Mouse (Mus musculus): ENCODE results near the gene Surf2. TPM values are rescaled to one million over a fixed set of nuclear protein-coding genes. Genes with fewer than 3 reads are reported as not detected.

The Surf2 gene
- polyA plus RNA-seq, 1 experiment from 2014 or later = 58.6 TPM

DNA sequence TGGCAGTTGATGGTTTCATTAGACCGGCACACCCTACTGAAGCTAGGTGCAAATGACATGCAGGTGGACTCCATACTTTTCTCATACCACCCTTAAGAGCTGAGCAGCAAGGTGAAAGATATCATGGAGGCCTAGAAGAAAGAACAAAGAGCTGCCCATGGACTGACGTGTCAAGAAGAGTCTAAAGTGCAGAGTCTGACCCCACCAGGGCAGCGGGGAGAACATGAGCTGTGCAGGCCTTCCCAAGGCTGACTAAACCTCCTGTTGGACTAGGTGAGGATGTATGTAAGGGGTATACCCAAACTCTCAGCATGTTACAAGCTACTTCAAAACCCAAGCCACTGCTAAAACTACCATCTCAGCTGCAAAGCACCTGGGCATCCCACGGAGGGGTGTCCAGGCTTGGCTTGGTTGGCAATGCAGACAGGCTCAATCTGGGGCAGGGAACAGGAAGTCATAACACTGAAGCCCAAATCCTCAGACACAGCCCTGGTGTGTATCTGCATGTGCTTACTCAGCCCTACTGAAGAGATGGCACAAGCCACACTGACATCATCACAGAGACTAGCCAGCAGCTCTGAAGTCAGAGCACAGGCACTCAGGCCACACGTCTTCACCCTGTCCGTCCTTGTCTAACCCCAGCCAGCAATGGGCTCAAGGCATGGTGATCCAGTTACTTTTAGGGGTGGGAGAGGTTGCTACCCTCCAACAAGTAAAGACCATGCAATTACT lies 11.7 kb downstream of the Surf2 start:
- Histone ChIP-seq H3K4me1 (ENCODE audit: control insufficient read depth, insufficient read depth, low read length) (peaks cover 25% of the 10 kb centered on the region), H3K4me3 (ENCODE audit: low read depth, low read length) (no peak overlapping the region), H3K9me3 (replicated peaks; ENCODE audit: control insufficient read depth, low read length, poor library complexity, severe bottlenecking) (no peaks in the 10 kb centered on the region), H3K9ac (ENCODE audit: low read depth, low read length) (no peak overlapping the region), H3K27ac (ENCODE audit: low read length) (no peak overlapping the region), H3K27me3 (ENCODE audit: control insufficient read depth, insufficient read depth, low read depth, low read length) (no peaks in the 10 kb centered on the region), H3K36me3 (ENCODE audit: control insufficient read depth, insufficient read depth, low read length) (peaks cover 33% of the 10 kb centered on the region), H3K4me2 (ENCODE audit: low read length) (no peak overlapping the region)
- 96% methylated on average over 6 of the region's 6 CpGs for WGBS
- no peak for ATAC-seq

DNA sequence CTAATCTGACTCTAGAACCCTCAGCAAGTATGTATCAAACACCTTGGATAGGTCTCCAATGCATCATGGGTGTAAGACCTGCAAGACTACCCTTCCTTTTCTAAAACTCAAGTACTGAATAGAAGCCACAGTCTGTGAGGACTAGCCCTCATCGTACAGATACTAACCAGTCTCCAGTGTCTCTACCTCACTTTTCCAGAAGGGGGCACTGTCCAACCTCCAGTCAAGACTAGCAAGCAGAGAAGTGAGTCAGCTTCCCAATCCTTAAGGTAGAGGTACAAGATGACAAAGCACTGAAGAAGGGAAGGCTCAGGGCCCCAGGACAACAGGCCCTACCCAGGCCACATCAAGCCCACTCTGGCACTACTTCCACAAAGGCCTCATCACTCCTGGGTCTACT lies 14.2 kb downstream of the Surf2 start:
- 13% methylated on average over 1 of the region's 1 CpGs for WGBS
- no peak overlapping the region for H3K9ac ChIP-seq (ENCODE audit: low read depth, low read length)
- no peaks in the 10 kb centered on the region for H3K9me3 ChIP-seq (replicated peaks; ENCODE audit: control insufficient read depth, low read length, poor library complexity, severe bottlenecking)

GRCm38 (mm10) chr2:26932473-26933303 lies 16.5 kb downstream of the Surf2 start:
- Histone ChIP-seq H3K9ac (ENCODE audit: low read depth, low read length) (peak overlapping the region; percentile 99), H3K9me3 (replicated peaks; ENCODE audit: control insufficient read depth, low read length, poor library complexity, severe bottlenecking) (no peaks in the 10 kb centered on the region), H3K4me2 (ENCODE audit: low read length) (peak overlapping the region; percentile 80), H3K4me1 (ENCODE audit: control insufficient read depth, insufficient read depth, low read length) (peaks cover 25% of the 10 kb centered on the region), H3K36me3 (ENCODE audit: control insufficient read depth, insufficient read depth, low read length) (peaks cover 10% of the 10 kb centered on the region; the same call in 1 of the 2 replicates), H3K4me3 (ENCODE audit: low read depth, low read length) (peak overlapping the region; percentile 96), H3K27ac (ENCODE audit: low read length) (peak overlapping the region; percentile 80), H3K27me3 (ENCODE audit: control insufficient read depth, insufficient read depth, low read depth, low read length) (no peaks in the 10 kb centered on the region)
- peak; percentile 24; the same call in 1 of the 2 replicates for ATAC-seq
- WGBS = 3% methylated on average over 37 of the region's 49 CpGs

More for the DNA sequence above, 14.2 kb downstream of the Surf2 start:
- no peak overlapping the region for H3K4me3 ChIP-seq (ENCODE audit: low read depth, low read length)
- ATAC-seq = no peak
- H3K36me3 ChIP-seq (ENCODE audit: control insufficient read depth, insufficient read depth, low read length) = peaks cover 23% of the 10 kb centered on the region
- H3K27me3 ChIP-seq (ENCODE audit: control insufficient read depth, insufficient read depth, low read depth, low read length) = no peaks in the 10 kb centered on the region
- no peak overlapping the region for H3K4me2 ChIP-seq (ENCODE audit: low read length)
- no peak overlapping the region for H3K27ac ChIP-seq (ENCODE audit: low read length)
- H3K4me1 ChIP-seq (ENCODE audit: control insufficient read depth, insufficient read depth, low read length) = peaks cover 25% of the 10 kb centered on the region

GRCm38 (mm10) chr2:26933304-26934055 lies 17.3 kb downstream of the Surf2 start, which contains the start of the genes Surf4 and Stkld1:
Gene Surf4 (minus strand): TSS chr2:26933928.
Gene Stkld1 (plus strand): TSS chr2:26934047.
- peaks cover 10% of the 10 kb centered on the region; the same call in 1 of the 2 replicates for H3K36me3 ChIP-seq (ENCODE audit: control insufficient read depth, insufficient read depth, low read length)
- H3K4me3 ChIP-seq (ENCODE audit: low read depth, low read length) = peak within 1 kb of the TSS; percentile 96
- no peaks in the 10 kb centered on the region for H3K27me3 ChIP-seq (ENCODE audit: control insufficient read depth, insufficient read depth, low read depth, low read length)
- peak within 1 kb of the TSS; percentile 80 for H3K4me2 ChIP-seq (ENCODE audit: low read length)
- peak within 1 kb of the TSS; percentile 80 for H3K27ac ChIP-seq (ENCODE audit: low read length)
- no peaks in the 10 kb centered on the region for H3K9me3 ChIP-seq (replicated peaks; ENCODE audit: control insufficient read depth, low read length, poor library complexity, severe bottlenecking)
- WGBS = under 1% methylated on average over 41 of the region's 70 CpGs
- peak; percentile 94 for ATAC-seq
- peaks cover 25% of the 10 kb centered on the region for H3K4me1 ChIP-seq (ENCODE audit: control insufficient read depth, insufficient read depth, low read length)
- H3K9ac ChIP-seq (ENCODE audit: low read depth, low read length) = peak within 1 kb of the TSS; percentile 99

DNA sequence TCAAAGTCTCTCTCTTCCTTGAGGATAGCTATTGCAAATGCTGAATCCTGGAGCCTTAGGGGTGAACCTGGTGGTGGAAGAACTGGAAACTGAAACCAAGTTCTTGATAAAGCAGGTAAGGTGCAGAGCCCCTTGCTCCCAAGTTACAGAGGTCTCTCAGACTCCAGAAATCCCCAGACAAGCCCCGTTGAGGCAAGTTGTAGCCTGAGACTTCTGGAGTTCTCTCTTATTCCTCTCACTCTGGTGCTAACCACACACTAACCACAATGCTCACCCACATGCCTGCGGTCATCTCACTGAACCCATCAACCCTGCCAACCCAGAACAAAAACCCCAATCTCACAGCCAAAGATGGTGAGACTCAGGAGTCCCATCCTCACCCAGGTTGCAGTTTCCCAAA lies 19.1 kb downstream of the Surf2 start:
- H3K9ac ChIP-seq (ENCODE audit: low read depth, low read length) = no peak overlapping the region
- ATAC-seq = no peak
- H3K27me3 ChIP-seq (ENCODE audit: control insufficient read depth, insufficient read depth, low read depth, low read length) = no peaks in the 10 kb centered on the region
- H3K4me3 ChIP-seq (ENCODE audit: low read depth, low read length) = no peak overlapping the region
- H3K36me3 ChIP-seq (ENCODE audit: control insufficient read depth, insufficient read depth, low read length) = peaks cover 4% of the 10 kb centered on the region; the same call in 1 of the 2 replicates
- H3K4me1 ChIP-seq (ENCODE audit: control insufficient read depth, insufficient read depth, low read length) = peaks cover 23% of the 10 kb centered on the region
- H3K9me3 ChIP-seq (replicated peaks; ENCODE audit: control insufficient read depth, low read length, poor library complexity, severe bottlenecking) = no peaks in the 10 kb centered on the region
- H3K4me2 ChIP-seq (ENCODE audit: low read length) = no peak overlapping the region
- WGBS = 97% methylated on average over 2 of the region's 2 CpGs
- H3K27ac ChIP-seq (ENCODE audit: low read length) = no peak overlapping the region

DNA sequence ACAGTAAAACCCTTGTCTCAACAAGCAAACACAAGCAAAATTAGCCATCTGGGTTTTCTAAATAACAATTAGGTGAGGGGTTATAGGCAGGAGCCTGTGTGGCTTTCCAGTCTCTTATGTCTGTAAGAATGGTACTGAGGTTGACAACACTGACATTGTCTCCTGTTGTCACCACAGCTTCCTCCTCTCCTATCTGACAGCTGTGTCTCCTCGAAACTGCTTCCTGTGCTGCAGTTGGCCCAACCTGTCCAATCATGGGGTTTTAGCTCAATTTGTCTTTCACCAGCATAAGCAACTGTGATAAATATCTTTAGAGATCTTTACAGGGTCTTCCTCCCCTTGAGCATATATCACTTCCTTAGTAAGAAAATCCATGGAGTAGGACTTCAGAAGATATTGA lies 20.3 kb downstream of the Surf2 start:
- Histone ChIP-seq H3K27ac (ENCODE audit: low read length) (no peak overlapping the region), H3K27me3 (ENCODE audit: control insufficient read depth, insufficient read depth, low read depth, low read length) (no peaks in the 10 kb centered on the region), H3K36me3 (ENCODE audit: control insufficient read depth, insufficient read depth, low read length) (no peaks in the 10 kb centered on the region), H3K9ac (ENCODE audit: low read depth, low read length) (no peak overlapping the region), H3K4me2 (ENCODE audit: low read length) (no peak overlapping the region), H3K9me3 (replicated peaks; ENCODE audit: control insufficient read depth, low read length, poor library complexity, severe bottlenecking) (no peaks in the 10 kb centered on the region), H3K4me1 (ENCODE audit: control insufficient read depth, insufficient read depth, low read length) (peaks cover 12% of the 10 kb centered on the region), H3K4me3 (ENCODE audit: low read depth, low read length) (no peak overlapping the region)
- no peak for ATAC-seq
- 65% methylated on average over 1 of the region's 1 CpGs for WGBS

DNA sequence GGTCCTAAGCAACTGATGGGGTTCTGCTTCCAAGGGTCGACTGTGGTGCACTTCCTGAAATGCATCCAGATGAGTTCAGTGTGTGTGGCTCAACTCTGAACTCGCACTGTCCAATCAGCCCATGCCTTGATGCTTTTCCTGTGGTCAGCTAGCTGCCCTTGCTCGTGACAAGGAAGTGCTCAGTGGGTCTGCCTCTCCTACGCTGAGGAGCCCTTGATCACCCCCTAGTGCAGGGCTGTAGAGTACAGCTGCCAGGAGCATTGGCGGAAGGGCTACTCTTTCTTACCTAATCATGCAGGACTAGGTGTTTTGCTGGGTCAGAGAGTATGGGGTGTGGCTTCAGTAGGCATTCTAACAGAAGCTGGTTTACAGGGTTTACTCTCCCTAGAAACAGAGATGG lies 25.4 kb downstream of the Surf2 start:
- Histone ChIP-seq H3K27me3 (ENCODE audit: control insufficient read depth, insufficient read depth, low read depth, low read length) (no peaks in the 10 kb centered on the region; the same call in 1 of the 2 replicates), H3K4me2 (ENCODE audit: low read length) (no peak overlapping the region), H3K9me3 (replicated peaks; ENCODE audit: control insufficient read depth, low read length, poor library complexity, severe bottlenecking) (no peaks in the 10 kb centered on the region), H3K4me1 (ENCODE audit: control insufficient read depth, insufficient read depth, low read length) (no peaks in the 10 kb centered on the region), H3K9ac (ENCODE audit: low read depth, low read length) (no peak overlapping the region), H3K36me3 (ENCODE audit: control insufficient read depth, insufficient read depth, low read length) (no peaks in the 10 kb centered on the region), H3K27ac (ENCODE audit: low read length) (no peak overlapping the region), H3K4me3 (ENCODE audit: low read depth, low read length) (no peak overlapping the region)
- WGBS = 44% methylated on average over 5 of the region's 5 CpGs
- no peak for ATAC-seq

DNA sequence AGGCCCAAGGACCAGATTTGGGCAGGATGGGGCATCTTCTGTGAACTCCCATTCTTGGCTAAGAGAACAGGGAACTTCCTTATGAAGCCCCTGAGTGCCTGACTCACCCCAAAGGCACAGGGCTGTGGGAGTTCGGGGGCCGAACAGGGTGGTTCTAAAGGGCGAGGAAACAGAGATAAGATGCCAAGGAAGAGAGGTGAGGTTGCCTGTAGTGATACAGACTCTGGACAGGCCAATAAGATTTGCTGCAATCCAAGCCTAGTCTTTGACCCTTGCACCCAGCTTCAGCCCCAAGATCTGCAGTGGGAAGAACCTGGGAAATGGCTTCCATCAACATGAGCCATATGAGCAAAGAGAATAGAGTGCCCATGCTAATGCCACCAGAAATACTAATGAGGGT lies 27.1 kb downstream of the Surf2 start:
- Histone ChIP-seq H3K9ac (ENCODE audit: low read depth, low read length) (no peak overlapping the region), H3K4me2 (ENCODE audit: low read length) (no peak overlapping the region), H3K36me3 (ENCODE audit: control insufficient read depth, insufficient read depth, low read length) (no peaks in the 10 kb centered on the region), H3K27ac (ENCODE audit: low read length) (no peak overlapping the region), H3K4me3 (ENCODE audit: low read depth, low read length) (no peak overlapping the region), H3K9me3 (replicated peaks; ENCODE audit: control insufficient read depth, low read length, poor library complexity, severe bottlenecking) (no peaks in the 10 kb centered on the region), H3K4me1 (ENCODE audit: control insufficient read depth, insufficient read depth, low read length) (no peaks in the 10 kb centered on the region), H3K27me3 (ENCODE audit: control insufficient read depth, insufficient read depth, low read depth, low read length) (no peaks in the 10 kb centered on the region; the same call in 1 of the 2 replicates)
- ATAC-seq = no peak
- WGBS = 84% methylated on average over 3 of the region's 3 CpGs

Data from midbrain, embryonic 16.5 days (tissue).